In the genomic region with DNA sequence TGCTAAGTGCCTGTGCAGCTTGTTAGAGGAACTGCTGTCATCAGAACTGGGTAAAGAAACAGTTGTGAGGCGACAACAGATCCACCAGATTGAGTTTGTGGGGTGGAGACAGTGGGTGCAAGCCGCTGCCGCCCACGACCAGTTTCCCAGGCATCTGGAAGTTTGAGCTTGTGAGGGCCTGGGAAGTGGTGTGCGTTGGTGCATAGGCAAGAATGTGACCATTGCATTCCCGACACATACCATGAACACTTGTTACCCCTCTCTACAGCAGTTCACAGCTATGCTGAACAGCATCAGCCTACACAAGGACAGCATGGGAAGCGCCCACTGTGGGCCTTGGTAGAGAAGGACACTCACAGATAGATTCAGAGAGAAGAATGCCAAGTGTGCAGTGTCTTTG, we compare ENCODE assay signal across 17 mouse cellular contexts. TPM values are rescaled to one million over a fixed set of nuclear protein-coding genes. Genes with fewer than 3 reads are reported as not detected.
DNase-seq lines count a peak whose midpoint lies in the region; ATAC-seq and TF ChIP-seq lines count a peak whose summit lies in the region.
"Had no signal": no experiment of that assay in that cellular context is flagged by ENCODE, and none has a peak within 500 bp of the region (broad histone marks: within the 10 kb centered on the region; RNA-seq: fewer than 3 reads in every experiment).

No protein-coding gene starts in this region.

- 0 out of 2 replicates have a peak overlapping the region, but pooled peaks have one; percentile 30 for H3K27ac ChIP-seq in kidney, embryonic 16.5 days (ENCODE audit: low read length)
- H3K27ac ChIP-seq in left cerebral cortex, adult 2 months, result no peak overlapping the region
- H3K27ac ChIP-seq in intestine, embryonic 16.5 days (ENCODE audit: low read length), result no peak overlapping the region
- H3K27ac ChIP-seq: limb, embryonic 12.5 days; liver, embryonic 15.5 days had no signal

- no peak for TF ChIP-seq CTCF in Patski (IDR thresholded peaks at IDR 0.05)
- TF ChIP-seq CTCF in left cerebral cortex, adult 2 months (IDR thresholded peaks at IDR 0.05), result no peak; the same call in 1 of the 2 replicates

- POLR2A ChIA-PET in Patski (lab: Charles Lee), result no interaction called here

- no peak overlapping the region for H3K9ac ChIP-seq in kidney, embryonic 16.5 days (replicated peaks; ENCODE audit: low read length)
- H3K9ac ChIP-seq in intestine, embryonic 16.5 days (ENCODE audit: low read depth, low read length), result no peak overlapping the region
- H3K9ac ChIP-seq: limb, embryonic 12.5 days; liver, embryonic 15.5 days had no signal

- intact Hi-C loops in left cerebral cortex, adult 2 months (cut with DNase I), result no loop called here

- DNase-seq in frontal cortex, adult 2 months (ENCODE audit: extremely low spot score in 1 of 2, low spot score in 1 of 2), result peak; percentile 66 to 81
- no peak for DNase-seq in frontal cortex, postnatal 10 days (ENCODE audit: low spot score in 2 of 2)
- DNase-seq in kidney, adult 8-10 months, result no peak
- peak; percentile 9 for DNase-seq in Patski (ENCODE audit: low read depth, low spot score)
- peak; percentile 40 to 61 for DNase-seq in left cerebral cortex, adult 2 months (ENCODE audit: extremely low spot score in 1 of 2, low spot score in 2 of 2)
- DNase-seq: adrenal gland, adult 2 months; cerebellum, adult 9-11 months; embryo, embryonic 11 days; lung, postnatal 14 days; thymus, postnatal 25 days had no signal

- no peaks in the 10 kb centered on the region for H3K9me3 ChIP-seq in kidney, embryonic 16.5 days (ENCODE audit: low read length)
- no peaks in the 10 kb centered on the region for H3K9me3 ChIP-seq in intestine, embryonic 16.5 days (ENCODE audit: control insufficient read depth, low read length)
- H3K9me3 ChIP-seq: limb, embryonic 12.5 days; liver, embryonic 15.5 days had no signal

- in situ Hi-C loops in Patski (cut with MboI; ENCODE audit: low pct_unique_long_range_greater_than_20kb), result no loop called here

- CTCF ChIA-PET in Patski (lab: Charles Lee), result interaction anchor here (1.0 to 1.4 kb wide), 2 partner anchors 13 to 16 kb away, joined by 3 read pairs; no protein-coding TSS in a partner anchor

- WGBS in kidney, embryonic 16.5 days, result 59% methylated on average over 7 of the region's 7 CpGs
- 94% methylated on average over 7 of the region's 7 CpGs for WGBS in intestine, embryonic 16.5 days

- H3K36me3 ChIP-seq in kidney, embryonic 16.5 days (ENCODE audit: insufficient read depth, low read length), result peaks cover 2% of the 10 kb centered on the region; the same call in 1 of the 2 replicates
- no peaks in the 10 kb centered on the region; the same call in 1 of the 2 replicates for H3K36me3 ChIP-seq in intestine, embryonic 16.5 days (ENCODE audit: control insufficient read depth, insufficient read depth, low read length)

- no peaks in the 10 kb centered on the region for H3K27me3 ChIP-seq in kidney, embryonic 16.5 days (ENCODE audit: insufficient read depth, low read length)
- no peaks in the 10 kb centered on the region for H3K27me3 ChIP-seq in Patski
- H3K27me3 ChIP-seq in intestine, embryonic 16.5 days (replicated peaks; ENCODE audit: control insufficient read depth, insufficient read depth, low read length), result no peaks in the 10 kb centered on the region
- H3K27me3 ChIP-seq: limb, embryonic 12.5 days; liver, embryonic 15.5 days had no signal

- no peak overlapping the region for H3K4me3 ChIP-seq in kidney, embryonic 16.5 days (ENCODE audit: low read length)
- H3K4me3 ChIP-seq in left cerebral cortex, adult 2 months, result no peak overlapping the region
- H3K4me3 ChIP-seq in intestine, embryonic 16.5 days (ENCODE audit: low read length), result no peak overlapping the region
- H3K4me3 ChIP-seq: limb, embryonic 12.5 days; liver, embryonic 15.5 days had no signal

- ATAC-seq in kidney, embryonic 16.5 days (ENCODE audit: low FRiP score, low TSS enrichment), result peak; percentile 74
- ATAC-seq in Patski, result peak; percentile 85
- no peak for ATAC-seq in intestine, embryonic 16.5 days
- ATAC-seq in activated CD4-positive, CD25-positive, alpha-beta regulatory T cell, adult 4 months, result no peak
- ATAC-seq: forebrain, embryonic 16.5 days; hindbrain, embryonic 16.5 days had no signal

- H3K4me2 ChIP-seq in kidney, embryonic 16.5 days (replicated peaks; ENCODE audit: low read depth, low read length), result no peak overlapping the region
- no peak overlapping the region for H3K4me2 ChIP-seq in intestine, embryonic 16.5 days (ENCODE audit: low read depth, low read length)
- H3K4me2 ChIP-seq: limb, embryonic 12.5 days; liver, embryonic 15.5 days had no signal

- H3K4me1 ChIP-seq in kidney, embryonic 16.5 days (ENCODE audit: insufficient read depth, low read length), result no peaks in the 10 kb centered on the region
- H3K4me1 ChIP-seq in intestine, embryonic 16.5 days (ENCODE audit: control insufficient read depth, insufficient read depth, low read length), result peaks cover 10% of the 10 kb centered on the region; the same call in 1 of the 2 replicates
- H3K4me1 ChIP-seq: limb, embryonic 12.5 days had no signal

RNA-seq across cellular contexts. Expression of a gene that starts 27.8 kb away (rescaled TPM):
- 35.2 and 39.5 TPM in 2 replicates for polyA plus RNA-seq in frontal cortex, adult 2 months (2012; rRNA removed)
- polyA plus RNA-seq in kidney, embryonic 16.5 days (2015; fragmentation: Nextera tagmentation; extraction: Ambion mirVana), result 43.7 and 48.0 TPM in 2 replicates
- 58.8 TPM for polyA plus RNA-seq in Patski (2021)
- 10 to 100 TPM; 41.0 to 43.2 TPM for total RNA-seq in left cerebral cortex, adult 2 months (2021)
- polyA plus RNA-seq in intestine, embryonic 16.5 days (2015; fragmentation: Nextera tagmentation; extraction: Ambion mirVana), result 25.1 and 26.2 TPM in 2 replicates
- 1 to 10 TPM; 7.4 to 8.1 TPM for polyA plus RNA-seq in activated CD4-positive, CD25-positive, alpha-beta regulatory T cell, adult 4 months (2017; shearing (Covaris generic))

RNA-seq across cellular contexts. Expression of a gene that starts 45.5 kb away (rescaled TPM):
- polyA plus RNA-seq in frontal cortex, adult 2 months (2012; rRNA removed), result 27.4 and 31.0 TPM in 2 replicates
- 75.1 and 79.7 TPM in 2 replicates for polyA plus RNA-seq in kidney, embryonic 16.5 days (2015; fragmentation: Nextera tagmentation; extraction: Ambion mirVana)
- polyA plus RNA-seq in Patski (2021), result 44.1 TPM
- 10 to 100 TPM; 21.3 to 22.8 TPM for total RNA-seq in left cerebral cortex, adult 2 months (2021)
- polyA plus RNA-seq in intestine, embryonic 16.5 days (2015; fragmentation: Nextera tagmentation; extraction: Ambion mirVana), result 51.3 and 64.3 TPM in 2 replicates
- 10 to 100 TPM; 36.2 to 47.9 TPM for polyA plus RNA-seq in activated CD4-positive, CD25-positive, alpha-beta regulatory T cell, adult 4 months (2017; shearing (Covaris generic))

Comparison
In these comparisons a context has a peak if more than half of its experiments do, and no peak if none do; other contexts are left out.
1. DNase-seq: peak in frontal cortex, adult 2 months (2 of 2), Patski (single experiment) and left cerebral cortex, adult 2 months (2 of 2); none in frontal cortex, postnatal 10 days (0 of 2) and kidney, adult 8-10 months (0 of 2).
2. ATAC-seq: peak in kidney, embryonic 16.5 days (single experiment) and Patski (single experiment); none in intestine, embryonic 16.5 days (single experiment) and activated CD4-positive, CD25-positive, alpha-beta regulatory T cell, adult 4 months (single experiment).